Mouse (Mus musculus) spleen, adult 2 months (tissue): Measurements from ENCODE around the gene Aurka.

Experiments used
- CTCF ChIP-seq: fragments of 200-500 bp; IDR thresholded peaks from 2 replicates; pipeline ENCODE4 v1.5.1; 2011; ENCODE audit warnings: mild to moderate bottlenecking, inconsistent platforms; ENCODE audit not compliant: insufficient read depth, insufficient read length, insufficient replicate concordance; ENCODE audit errors: extremely low read depth
- POLR2A ChIP-seq: fragments of 200-500 bp; IDR thresholded peaks from 2 replicates; pipeline ENCODE4 v1.6.1; 2011; ENCODE audit warnings: low read depth, low read length, inconsistent platforms

- TF ChIP-seq POLR2A (no peak), CTCF (no peak)
Observed at GRCm38 (mm10) chr2:172399901-172400300, 29.6 kb upstream of the Aurka start.
